Mouse (Mus musculus) c-Kit-positive CD71-negative TER-119-negative erythroid progenitor cells, embryonic 14.5 days (primary cell): ENCODE measurements at regions not wholly inside any gene's neighbourhood (a gene's known extent, or its start where the extent isn't known, plus 50 kb on each side); places are given as distances from the start of the nearest gene placed in this dataset.

Experiments
- DNase-seq: peaks from one replicate; pipeline ENCODE4 v3.0.0-alpha.2; 2013; ENCODE audit warnings: low read depth

GRCm38 (mm10) chr1:154080505-154081380 lies 120.2 kb upstream of the Zfp648 start:
- no peak for DNase-seq

GRCm38 (mm10) chr1:154086145-154086544 lies 114.8 kb upstream of the Zfp648 start:
- no peak for DNase-seq

- no peak for DNase-seq
Measured at GRCm38 (mm10) chr1:154089815-154090214, 111.2 kb upstream of the Zfp648 start.

- DNase-seq = no peak
Measured at GRCm38 (mm10) chr1:154090521-154091490, 110.2 kb upstream of the Zfp648 start.

- DNase-seq = no peak
Measured at GRCm38 (mm10) chr1:154093549-154093948, 107.4 kb upstream of the Zfp648 start.

GRCm38 (mm10) chr1:154094357-154094756 lies 106.6 kb upstream of the Zfp648 start:
- DNase-seq = no peak

GRCm38 (mm10) chr1:154096113-154096512 lies 104.9 kb upstream of the Zfp648 start:
- no peak for DNase-seq

- no peak for DNase-seq
Measured at GRCm38 (mm10) chr1:154096911-154097310, 104.1 kb upstream of the Zfp648 start.

- peak; percentile 24 for DNase-seq
Measured at GRCm38 (mm10) chr1:154097656-154098055, 103.3 kb upstream of the Zfp648 start.

GRCm38 (mm10) chr1:154100556-154100955 lies 100.4 kb upstream of the Zfp648 start:
- DNase-seq = no peak

GRCm38 (mm10) chr1:154101433-154101832 lies 99.6 kb upstream of the Zfp648 start:
- no peak for DNase-seq

- DNase-seq = no peak
Measured at GRCm38 (mm10) chr1:154102191-154102590, 98.8 kb upstream of the Zfp648 start.

GRCm38 (mm10) chr1:154102871-154103596 lies 98.0 kb upstream of the Zfp648 start:
- DNase-seq = no peak

- no peak for DNase-seq
Measured at GRCm38 (mm10) chr1:154103597-154103923, 97.4 kb upstream of the Zfp648 start.

GRCm38 (mm10) chr1:154104006-154104600 lies 96.9 kb upstream of the Zfp648 start:
- no peak for DNase-seq

GRCm38 (mm10) chr1:154104779-154105178 lies 96.2 kb upstream of the Zfp648 start:
- DNase-seq = no peak

- DNase-seq = no peak
Measured at GRCm38 (mm10) chr1:154112500-154112899, 88.5 kb upstream of the Zfp648 start.

GRCm38 (mm10) chr1:154113291-154114050 lies 87.5 kb upstream of the Zfp648 start:
- DNase-seq = no peak

- no peak for DNase-seq
Measured at GRCm38 (mm10) chr1:154116188-154116710, 84.7 kb upstream of the Zfp648 start.

- DNase-seq = no peak
Measured at GRCm38 (mm10) chr1:154117346-154117687, 83.7 kb upstream of the Zfp648 start.
